Mouse (Mus musculus) telencephalon, adult 2 months (tissue): ENCODE data around the gene Ano3.
A peak's percentile ranks its signal among the peaks of the same experiment; 100 is the strongest.

ENCODE experiments used
- DNase-seq: peaks from one replicate; pipeline ENCODE4 v3.0.0-alpha.2; 2011; ENCODE audit warnings: low read depth, low spot score

Ano3 gene

DNA sequence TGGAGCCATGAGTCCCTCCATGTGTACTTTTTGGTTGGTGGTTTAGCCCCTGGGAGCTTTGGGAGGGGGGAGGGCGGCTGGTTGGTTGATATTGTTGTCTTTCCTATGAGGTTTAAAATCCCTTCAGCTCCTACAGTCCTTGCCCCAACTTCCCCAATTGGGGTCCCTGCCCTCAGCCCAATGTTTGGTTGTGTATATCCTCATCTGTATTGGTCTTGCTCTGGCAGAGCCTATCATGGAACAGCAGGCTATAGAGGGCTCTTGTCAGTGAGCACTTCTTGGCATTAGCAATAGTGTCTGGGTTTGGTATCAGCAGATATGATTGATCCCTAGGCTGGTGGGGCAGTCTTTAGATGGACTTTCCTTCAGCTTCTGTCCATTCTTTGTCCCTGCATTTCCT, 135.8 kb downstream of the Ano3 start:
- DNase-seq = no peak

DNA sequence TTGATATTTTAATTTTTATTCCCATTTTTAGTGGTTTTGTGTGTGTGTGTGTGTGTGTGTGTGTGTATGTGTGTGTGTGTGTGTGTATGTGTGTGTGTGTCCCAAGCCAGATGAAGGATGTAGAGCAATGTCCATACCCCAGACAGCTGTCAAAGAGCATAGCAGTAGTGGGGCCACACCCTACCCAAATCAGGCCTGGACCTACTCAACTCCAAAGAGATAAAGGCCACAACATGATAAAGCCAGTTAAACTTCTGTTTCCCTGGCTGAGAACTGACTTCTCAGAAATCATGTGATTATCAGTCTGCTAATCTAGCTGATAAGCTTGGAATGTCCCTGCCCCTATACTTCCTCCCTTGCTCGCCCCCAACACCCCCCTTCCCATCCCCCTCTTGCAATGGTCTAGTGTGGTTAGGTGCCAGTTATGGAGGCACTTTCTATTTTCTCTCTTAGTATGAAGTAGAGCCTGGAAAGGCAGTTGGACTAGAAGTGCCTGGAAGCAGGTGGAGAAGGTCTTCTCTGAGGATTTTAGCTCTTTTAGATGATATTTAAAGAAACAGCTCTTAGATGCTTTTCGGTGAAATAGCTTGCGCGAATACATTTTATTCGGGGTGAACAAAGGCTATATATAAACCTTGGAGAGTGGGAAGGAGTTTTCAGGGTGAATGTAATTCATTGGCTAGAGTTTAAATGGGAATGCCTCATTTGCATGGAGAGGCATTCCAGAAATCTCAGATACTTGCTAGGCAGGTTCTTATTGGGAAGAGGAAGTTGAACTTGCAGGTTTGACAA, 144.2 kb downstream of the Ano3 start:
- peak; percentile 73 for DNase-seq

- DNase-seq = no peak
Observed at GRCm38 (mm10) chr2:110795928-110796327, 154.8 kb downstream of the Ano3 start.

- DNase-seq = no peak
Observed at GRCm38 (mm10) chr2:110795433-110795832, 155.3 kb downstream of the Ano3 start.

GRCm38 (mm10) chr2:110787396-110787795, 163.3 kb downstream of the Ano3 start:
- DNase-seq = no peak

DNA sequence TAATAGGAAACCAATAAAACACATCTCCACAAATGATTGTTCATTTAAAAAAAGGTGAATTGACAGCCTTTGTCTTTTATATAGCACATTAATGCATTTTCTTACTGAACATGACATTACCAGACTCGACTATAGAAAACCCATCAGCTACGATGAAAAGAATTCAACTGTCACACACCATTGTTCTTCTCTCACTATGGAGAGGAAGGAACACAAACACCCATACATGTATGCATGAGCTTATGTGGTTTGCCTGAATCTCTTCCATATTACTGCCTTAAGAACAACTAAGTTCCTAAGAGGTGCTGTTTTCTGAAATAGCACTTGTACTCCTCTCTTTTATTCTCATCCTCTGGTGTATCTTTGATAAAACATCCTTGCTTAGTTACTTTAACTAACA, 191.3 kb downstream of the Ano3 start:
- no peak for DNase-seq

DNA sequence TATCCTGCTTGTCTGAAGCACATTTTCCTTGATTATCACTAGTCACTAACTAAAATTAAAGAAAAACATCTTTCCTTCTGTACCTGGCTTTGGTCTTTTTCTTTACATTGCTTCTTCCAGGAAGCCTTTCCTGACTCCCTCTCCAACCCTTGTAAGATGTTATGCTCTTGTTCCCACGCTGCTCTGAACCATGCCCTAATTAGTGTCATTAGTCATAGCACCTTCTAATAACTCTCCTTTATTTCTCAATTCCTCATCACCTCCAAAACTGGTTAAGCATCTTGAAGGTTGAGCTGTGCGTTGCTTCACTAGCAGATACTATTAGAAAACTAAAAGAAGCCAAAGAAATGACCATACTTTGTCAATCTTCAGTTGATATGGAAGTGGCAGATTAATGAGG, 193.2 kb downstream of the Ano3 start:
- no peak for DNase-seq

GRCm38 (mm10) chr2:110740493-110740892, 210.2 kb downstream of the Ano3 start:
- DNase-seq = no peak

- no peak for DNase-seq
Observed at GRCm38 (mm10) chr2:110739781-110740180, 210.9 kb downstream of the Ano3 start.

DNA sequence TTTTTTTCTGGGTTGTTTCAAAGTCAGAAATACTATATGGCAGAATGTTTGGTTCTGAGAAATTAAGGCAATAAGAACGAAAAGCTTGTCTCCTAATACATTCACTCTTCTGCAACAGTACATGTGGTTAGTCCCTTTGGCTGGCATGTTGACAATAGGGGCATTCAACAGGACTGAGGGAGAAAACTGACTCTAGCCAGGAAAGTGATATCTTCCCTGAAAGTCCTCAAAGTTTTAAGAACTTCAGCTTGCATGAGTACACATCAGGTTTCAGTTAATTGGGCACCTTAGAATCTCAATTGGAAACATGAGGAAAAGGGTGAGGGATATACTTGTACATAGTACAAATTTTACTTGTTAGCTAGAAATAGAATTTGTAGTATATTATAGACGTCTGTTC, 212.7 kb downstream of the Ano3 start:
- no peak for DNase-seq

DNA sequence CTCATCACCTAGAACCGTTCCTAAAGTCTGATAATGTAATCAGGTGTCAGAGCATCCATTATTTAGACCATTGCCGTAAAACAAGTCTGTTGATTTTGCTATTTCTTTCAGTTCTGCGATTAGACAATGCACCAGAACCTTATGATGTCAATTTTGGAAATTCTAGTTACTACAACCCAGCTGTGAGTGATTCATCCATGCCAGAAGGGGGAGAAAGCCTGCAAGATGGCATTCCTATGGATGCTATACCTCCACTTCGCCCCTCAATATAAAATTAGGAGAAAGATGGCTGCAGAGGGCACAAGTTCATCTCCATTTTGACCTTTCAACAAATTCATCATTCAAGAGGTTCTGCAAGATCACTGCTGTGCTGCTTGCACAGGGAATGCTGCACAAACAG, 213.5 kb downstream of the Ano3 start:
- peak; percentile 12 for DNase-seq

DNA sequence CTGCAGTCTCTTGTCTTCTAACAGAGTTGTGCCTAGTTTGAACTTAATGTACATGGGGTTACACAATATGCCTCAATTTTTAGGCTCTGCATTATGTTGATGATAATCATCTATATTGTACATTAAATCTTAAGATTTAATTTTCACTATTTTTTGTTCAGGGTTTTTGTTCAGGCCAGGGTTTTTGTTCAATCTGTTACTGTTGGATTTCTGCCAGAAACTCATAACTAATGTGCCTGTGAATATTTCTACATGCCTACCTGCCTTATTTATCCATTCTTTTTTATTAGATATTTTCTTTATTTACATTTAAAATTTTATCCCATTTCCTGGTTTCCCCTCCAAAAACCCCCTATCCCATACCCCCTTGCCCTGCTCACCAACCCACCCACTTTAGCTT, 224.6 kb downstream of the Ano3 start:
- DNase-seq = no peak

GRCm38 (mm10) chr2:110722208-110722607, 228.5 kb downstream of the Ano3 start:
- peak; percentile 60 for DNase-seq

DNA sequence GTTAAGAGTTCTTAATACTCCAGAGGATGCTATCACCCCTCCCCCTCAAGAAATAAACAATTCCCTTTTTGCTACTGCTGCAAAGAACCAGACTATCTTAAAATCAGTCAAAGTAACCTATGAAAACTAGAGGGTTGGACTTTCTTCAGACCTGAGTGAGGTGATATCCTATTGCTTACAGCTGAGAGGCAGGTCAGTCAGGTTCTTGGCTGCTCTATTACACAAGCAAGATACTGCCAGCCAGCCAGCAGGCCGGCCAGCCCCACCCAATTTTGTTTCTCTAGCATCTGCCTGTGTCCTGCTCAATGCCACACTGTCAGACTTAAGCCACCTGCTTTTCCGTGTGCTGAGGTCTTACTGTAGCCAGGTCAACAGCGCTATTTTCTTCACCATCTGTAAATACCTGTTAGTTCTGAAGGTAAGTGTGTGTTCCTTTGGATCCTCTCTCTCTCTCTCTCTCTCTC, 229.4 kb downstream of the Ano3 start, which contains the start of gene Muc15:
Gene Muc15 (plus strand): TSS at position 51 of the 464 bp plus-strand sequence.
- no peak for DNase-seq

DNA sequence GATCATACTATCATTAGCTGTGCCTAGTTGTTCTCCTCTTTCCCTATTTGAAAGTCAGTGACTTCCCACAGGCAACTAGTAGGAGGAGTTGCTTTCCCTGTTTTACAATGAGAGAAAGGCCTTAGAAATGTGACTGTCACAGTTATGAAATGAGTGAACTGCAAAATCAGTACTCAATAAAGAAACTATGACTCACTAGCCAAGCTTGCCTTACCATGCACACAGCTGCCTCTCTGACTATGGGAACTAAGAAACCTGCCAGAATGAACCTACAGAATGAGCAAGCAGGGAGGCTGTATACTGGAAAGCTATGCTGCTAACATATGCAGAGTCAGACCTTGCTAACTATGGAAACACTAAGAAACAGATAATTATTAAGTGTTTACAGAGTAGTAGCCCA, 231.7 kb downstream of the Ano3 start:
- DNase-seq = peak; percentile 80

DNA sequence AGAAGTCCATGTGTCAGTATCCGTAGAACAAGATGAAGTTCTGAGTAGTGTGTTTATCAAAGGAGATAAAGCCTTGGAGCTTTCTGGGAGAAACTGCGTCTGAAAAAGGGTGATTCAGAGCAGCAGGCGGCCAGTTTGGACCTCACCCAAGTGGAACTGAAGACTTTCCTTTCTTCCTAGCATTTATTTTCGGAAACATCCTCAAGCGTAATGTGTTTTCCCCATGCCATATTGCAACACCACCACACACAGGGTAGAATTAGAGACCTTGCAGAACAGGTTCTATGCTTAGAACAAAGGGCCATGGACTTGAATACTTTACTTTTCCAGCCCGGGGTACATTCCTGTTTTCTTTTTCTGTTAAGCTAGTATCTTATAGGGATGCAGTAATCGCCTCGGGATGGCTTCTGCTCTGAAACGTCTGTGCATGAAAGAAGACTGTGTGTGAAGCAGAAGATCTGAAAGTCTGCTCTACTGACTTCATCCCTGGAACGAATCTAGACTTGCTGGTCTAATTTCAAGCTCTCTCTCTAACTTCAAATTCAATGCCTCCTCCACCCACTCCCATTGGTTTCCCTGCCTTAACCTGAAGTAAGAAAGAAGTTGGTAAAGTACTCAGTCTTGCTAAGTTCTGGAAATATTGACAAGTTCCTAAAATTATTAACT, 240.5 kb downstream of the Ano3 start:
- DNase-seq = peak; percentile 72

DNA sequence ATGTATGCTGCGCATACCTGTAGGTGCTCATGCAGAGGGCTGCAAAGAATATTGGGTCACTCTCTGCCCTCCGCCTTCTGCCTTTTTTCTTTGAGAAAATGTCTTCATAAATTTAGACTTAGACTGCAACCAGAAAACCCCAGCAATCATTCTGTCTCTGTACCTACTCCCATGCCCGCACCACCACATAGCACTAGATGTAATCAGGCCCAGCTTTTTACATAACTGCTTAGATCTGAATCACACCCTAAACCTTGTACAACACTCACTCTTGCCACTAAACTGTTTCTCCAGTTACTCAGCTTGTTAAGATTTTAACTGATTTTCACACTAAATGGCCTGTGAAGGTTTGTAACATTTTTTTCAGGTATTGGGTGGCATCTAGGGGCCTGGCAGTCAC, 241.3 kb downstream of the Ano3 start:
- DNase-seq = peak; percentile 31

DNA sequence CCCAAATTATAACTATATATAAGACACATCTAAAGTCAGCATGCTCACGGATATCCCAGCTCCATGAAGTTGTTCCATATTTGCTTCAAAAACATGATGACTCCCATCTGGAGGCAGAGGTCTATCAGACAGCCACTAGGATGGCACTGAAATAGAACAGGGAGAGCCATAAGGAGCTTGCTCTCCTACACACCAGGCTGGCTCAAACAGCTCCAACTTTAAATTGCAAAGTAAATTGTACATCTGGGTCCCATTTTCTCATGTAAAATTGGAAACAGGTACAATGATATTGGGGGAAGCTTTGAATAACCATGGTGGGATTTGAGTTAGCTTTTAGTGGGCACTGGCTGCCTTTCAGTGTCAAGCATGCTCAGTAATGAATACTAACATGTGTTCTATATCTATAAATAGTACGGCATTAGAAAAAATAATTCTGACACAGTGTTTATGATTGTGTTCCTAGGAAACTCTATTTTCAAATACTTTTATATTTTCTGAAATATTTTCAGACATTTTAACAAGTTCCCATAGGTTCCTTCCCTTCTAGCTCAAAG, 279.6 kb downstream of the Ano3 start:
- peak; percentile 39 for DNase-seq

- peak; percentile 67 for DNase-seq
Observed at GRCm38 (mm10) chr2:110663329-110663728, 287.4 kb downstream of the Ano3 start.

DNA sequence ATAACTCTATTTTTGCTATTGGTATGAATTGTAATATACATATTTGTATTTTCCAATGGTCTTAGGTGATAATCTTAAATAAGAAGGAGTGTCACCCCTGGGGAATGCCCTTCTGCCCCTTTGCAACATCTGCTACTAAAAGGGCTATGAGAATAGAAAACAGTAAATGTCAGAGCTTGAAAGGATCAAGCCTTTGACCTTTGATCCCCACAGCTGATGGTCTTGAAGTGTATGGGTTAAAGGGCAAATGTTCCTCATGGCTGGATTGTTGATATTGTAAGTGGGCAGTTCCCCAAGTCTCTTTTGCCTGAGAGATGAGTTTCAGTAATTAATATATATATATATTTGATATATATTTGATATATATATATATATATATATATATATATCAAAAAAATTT, 305.9 kb downstream of the Ano3 start:
- no peak for DNase-seq

DNA sequence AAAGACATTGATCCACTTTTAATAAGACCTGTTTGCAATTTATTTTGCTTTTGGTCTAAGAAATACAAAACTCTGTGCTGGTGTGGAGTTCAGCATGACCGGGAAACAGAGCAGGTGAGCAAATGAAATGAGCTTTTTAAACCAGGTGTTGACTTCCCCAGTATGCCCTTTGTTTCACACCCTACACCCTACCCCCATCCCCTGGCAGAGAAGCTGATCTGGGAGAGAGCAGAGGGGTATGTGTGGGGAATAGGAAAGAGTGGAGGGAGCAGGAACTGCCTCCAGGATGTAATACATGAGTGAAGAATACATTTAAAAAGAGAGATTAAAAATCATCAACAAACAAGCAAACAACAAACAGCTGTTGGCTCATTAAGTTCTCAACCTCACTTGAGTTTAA, 306.4 kb downstream of the Ano3 start:
- no peak for DNase-seq
